Comparison of ENCODE assay signal across 16 mouse cellular contexts in the genomic region with DNA sequence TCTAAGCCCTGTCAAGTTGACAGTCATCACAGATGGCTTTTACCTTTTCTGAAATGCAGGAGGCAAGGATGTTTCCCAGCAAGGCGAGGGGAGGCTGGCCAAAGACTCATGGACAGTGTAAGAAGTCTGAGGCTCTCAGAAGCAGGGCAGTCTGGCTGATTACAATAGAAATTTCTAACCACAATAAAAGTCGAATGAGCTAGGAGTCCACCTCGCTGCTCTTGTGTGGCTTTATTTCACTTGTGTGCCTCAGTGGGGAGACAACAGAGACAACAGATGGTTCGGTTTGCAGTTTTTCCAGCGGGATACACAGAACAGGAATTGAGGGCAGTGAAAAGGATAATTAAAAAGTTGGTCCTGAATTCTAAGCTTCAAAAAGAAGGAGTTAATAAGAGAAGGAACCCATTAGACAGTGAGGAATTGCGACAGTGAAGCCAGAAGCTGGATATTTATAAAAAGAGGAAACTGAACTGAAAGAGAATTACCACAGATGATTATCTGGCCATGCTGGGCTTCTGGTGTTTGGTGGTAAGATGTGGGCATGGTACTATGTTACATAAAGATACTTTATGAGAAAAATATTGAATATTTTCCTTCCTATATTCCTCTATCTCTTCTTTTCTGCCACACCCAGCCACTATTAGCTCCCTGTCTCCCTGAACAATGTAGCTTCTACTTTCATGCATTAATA. TPM values are rescaled to one million over a fixed set of nuclear protein-coding genes. Genes with fewer than 3 reads are reported as not detected.
DNase-seq lines count a peak whose midpoint lies in the region; ATAC-seq and TF ChIP-seq lines count a peak whose summit lies in the region.
"Had no signal": no experiment of that assay in that cellular context is flagged by ENCODE, and none has a peak within 500 bp of the region (broad histone marks: within the 10 kb centered on the region; RNA-seq: fewer than 3 reads in every experiment).

No protein-coding gene starts in this region.

- no peak for TF ChIP-seq CTCF in olfactory bulb, adult 2 months (IDR thresholded peaks at IDR 0.05; ENCODE audit: insufficient read depth, low read depth, low read length)

- H3K27ac ChIP-seq in olfactory bulb, adult 2 months (ENCODE audit: insufficient read depth, low read depth, low read length) = peak overlapping the region; percentile 60; the same call in 1 of the 2 replicates
- H3K27ac ChIP-seq: forebrain, embryonic 12.5 days; hindbrain, embryonic 15.5 days; midbrain, embryonic 12.5 days had no signal

- peak; percentile 91 for ATAC-seq in granulocyte monocyte progenitor cell, adult 5-6 weeks (replicated peaks; ENCODE audit: poor library complexity, severe bottlenecking)

- whole genome bisulfite sequencing in olfactory bulb, adult 2 months = 58% methylated on average over 6 of the region's 6 CpGs

- peaks cover 5% of the 10 kb centered on the region for H3K4me1 ChIP-seq in olfactory bulb, adult 2 months (ENCODE audit: control insufficient read depth, insufficient read depth, low read length)
- H3K4me1 ChIP-seq: forebrain, embryonic 12.5 days; hindbrain, embryonic 15.5 days; midbrain, embryonic 12.5 days had no signal

- no peak overlapping the region for H3K4me3 ChIP-seq in olfactory bulb, adult 2 months (ENCODE audit: insufficient read depth, low read depth, low read length)
- H3K4me3 ChIP-seq: forebrain, embryonic 12.5 days; hindbrain, embryonic 15.5 days; midbrain, embryonic 12.5 days had no signal

- no peak for TF ChIP-seq POLR2A in olfactory bulb, adult 2 months (IDR thresholded peaks at IDR 0.05; ENCODE audit: insufficient read depth, low read depth, low read length)

- peak; percentile 56 for DNase-seq in cerebellum, adult 9-10 months
- no peak for DNase-seq in cerebellum, adult 11 months
- DNase-seq in MEL-GATA-1-ER (ENCODE audit: extremely low read depth, low read depth) = peak; percentile 85
- no peak for DNase-seq in ovary, adult 18-20 months (ENCODE audit: low spot score)
- no peak for DNase-seq in adrenal gland, postnatal 36 days
- DNase-seq: heart, postnatal 14 days; kidney, adult 2 months; kidney, postnatal 14 days; layer of hippocampus, adult 9-11 months; lung, postnatal 14 days; thymus, adult 18-20 months had no signal

RNA-seq across cellular contexts. Expression of gene Ndufb3, which starts 31.9 kb away (rescaled TPM):
- 120 and 177 TPM in 2 replicates for total RNA-seq in granulocyte monocyte progenitor cell, adult 5-6 weeks (2014; fragmentation: Nextera tagmentation)
- 62.3 and 124 TPM in 2 replicates for total RNA-seq in granulocyte monocyte progenitor cell, adult 5-6 weeks (2017)
- polyA plus RNA-seq in olfactory bulb, adult 2 months (2012; ENCODE audit: insufficient read depth, insufficient read length, low replicate concordance, missing spikeins) = not detected in 2 replicates
- total RNA-seq in adrenal gland, postnatal 36 days (2021) = 100 to 1,000 TPM; 144 to 149 TPM

RNA-seq across cellular contexts. Expression of gene Fam126b, which starts 32.0 kb away (rescaled TPM):
- total RNA-seq in granulocyte monocyte progenitor cell, adult 5-6 weeks (2014; fragmentation: Nextera tagmentation) = 14.9 and 25.2 TPM in 2 replicates
- 14.6 and 20.2 TPM in 2 replicates for total RNA-seq in granulocyte monocyte progenitor cell, adult 5-6 weeks (2017)
- not detected in 2 replicates for polyA plus RNA-seq in olfactory bulb, adult 2 months (2012; ENCODE audit: insufficient read depth, insufficient read length, low replicate concordance, missing spikeins)
- 10 to 100 TPM; 40.5 to 50.6 TPM for total RNA-seq in adrenal gland, postnatal 36 days (2021)

Comparison
In these comparisons a context has a peak if more than half of its experiments do, and no peak if none do; other contexts are left out.
1. DNase-seq: peak in cerebellum, adult 9-10 months (single experiment) and MEL-GATA-1-ER (single experiment); none in cerebellum, adult 11 months (single experiment), ovary, adult 18-20 months (single experiment) and adrenal gland, postnatal 36 days (0 of 2).